In genomic region chr16:23606651-23607050, GRCm38 (mm10) we compare ENCODE assay signal across 18 mouse cellular contexts.
A peak's percentile ranks its signal among the peaks of the same experiment; 100 is the strongest.
DNase-seq lines count a peak whose midpoint lies in the region; ATAC-seq and TF ChIP-seq lines count a peak whose summit lies in the region.
"Had no signal": no experiment of that assay in that cellular context is flagged by ENCODE, and none has a peak within 500 bp of the region (broad histone marks: within the 10 kb centered on the region; RNA-seq: fewer than 3 reads in every experiment).

No protein-coding gene starts in this region.

- no peak for TF ChIP-seq POLR2A in liver, adult 2 months (IDR thresholded peaks at IDR 0.05; ENCODE audit: extremely low read depth, insufficient read depth, low read length)

- no peak overlapping the region for H3K4me2 ChIP-seq in liver, embryonic 12.5 days
- H3K4me2 ChIP-seq: embryonic facial prominence, embryonic 12.5 days; forebrain, embryonic 12.5 days had no signal

- DNase-seq in liver, adult 2 months (ENCODE audit: extremely low read depth, low read depth, low spot score): peak; percentile 84
- peak; percentile 57 for DNase-seq in fat pad, adult 2 months (ENCODE audit: extremely low read depth, low read depth, low spot score)
- no peak for DNase-seq in retina, embryonic 14.5 days (ENCODE audit: low spot score)
- no peak for DNase-seq in kidney, postnatal 25 days
- DNase-seq: adrenal gland, adult 8-10 months; adrenal gland, postnatal 14 days; cerebellum, adult 11-12 months; cerebellum, adult 2 months; cerebellum, adult 9-10 months; cerebellum, postnatal 10 days; cerebellum, postnatal 25 days had no signal

- peak overlapping the region; percentile 76 for H3K27ac ChIP-seq in liver, adult 2 months (replicated peaks; ENCODE audit: insufficient read depth, low read depth, low read length)
- H3K27ac ChIP-seq in liver, embryonic 12.5 days: no peak overlapping the region
- H3K27ac ChIP-seq: embryonic facial prominence, embryonic 10.5 days; embryonic facial prominence, embryonic 12.5 days; forebrain, embryonic 10.5 days; forebrain, embryonic 12.5 days had no signal

- no peak for TF ChIP-seq CTCF in liver, adult 2 months (IDR thresholded peaks at IDR 0.05; ENCODE audit: low read depth, low read length)

- no peaks in the 10 kb centered on the region for H3K27me3 ChIP-seq in liver, adult 2 months (ENCODE audit: control insufficient read depth, insufficient read depth, low read length)
- no peaks in the 10 kb centered on the region for H3K27me3 ChIP-seq in liver, embryonic 12.5 days (replicated peaks)
- H3K27me3 ChIP-seq: embryonic facial prominence, embryonic 12.5 days had no signal

- no peak for ATAC-seq in liver, embryonic 12.5 days
- ATAC-seq: forebrain, embryonic 14.5 days; forebrain, embryonic 16.5 days had no signal

- peaks cover 7% of the 10 kb centered on the region; the same call in 1 of the 2 replicates for H3K79me2 ChIP-seq in liver, adult 2 months (ENCODE audit: control insufficient read depth, insufficient read depth, low read length)

- 37% methylated on average over 7 of the region's 7 CpGs for WGBS in liver, adult 2 months
- 65% methylated on average over 7 of the region's 7 CpGs for WGBS in liver, embryonic 12.5 days (ENCODE audit: insufficient replicate concordance)

- H3K4me1 ChIP-seq in liver, adult 2 months (ENCODE audit: control insufficient read depth, insufficient read depth, low read length): peaks cover 16% of the 10 kb centered on the region
- H3K4me1 ChIP-seq in liver, embryonic 12.5 days: no peaks in the 10 kb centered on the region
- H3K4me1 ChIP-seq: embryonic facial prominence, embryonic 10.5 days; embryonic facial prominence, embryonic 12.5 days had no signal

- peaks cover 1% of the 10 kb centered on the region; the same call in 1 of the 2 replicates for H3K36me3 ChIP-seq in liver, adult 2 months (ENCODE audit: control insufficient read depth, insufficient read depth, low read length)
- no peaks in the 10 kb centered on the region for H3K36me3 ChIP-seq in liver, embryonic 12.5 days
- H3K36me3 ChIP-seq: embryonic facial prominence, embryonic 10.5 days; embryonic facial prominence, embryonic 12.5 days; forebrain, embryonic 10.5 days; forebrain, embryonic 12.5 days had no signal

- no peak overlapping the region for H3K9ac ChIP-seq in liver, adult 2 months (ENCODE audit: low read depth, low read length)
- no peak overlapping the region for H3K9ac ChIP-seq in liver, embryonic 12.5 days
- H3K9ac ChIP-seq: embryonic facial prominence, embryonic 12.5 days; forebrain, embryonic 12.5 days had no signal

- H3K4me3 ChIP-seq in liver, adult 2 months (ENCODE audit: insufficient read depth, low read depth, low read length): no peak overlapping the region
- H3K4me3 ChIP-seq in liver, embryonic 12.5 days: no peak overlapping the region
- H3K4me3 ChIP-seq: embryonic facial prominence, embryonic 10.5 days; embryonic facial prominence, embryonic 12.5 days; forebrain, embryonic 10.5 days; forebrain, embryonic 12.5 days had no signal

- no peaks in the 10 kb centered on the region for H3K9me3 ChIP-seq in liver, embryonic 12.5 days (replicated peaks)
- H3K9me3 ChIP-seq: embryonic facial prominence, embryonic 10.5 days; embryonic facial prominence, embryonic 12.5 days; forebrain, embryonic 10.5 days; forebrain, embryonic 12.5 days had no signal

Comparison
In these comparisons a context has a peak if more than half of its experiments do, and no peak if none do; other contexts are left out.
1. DNase-seq: peak in liver, adult 2 months (single experiment) and fat pad, adult 2 months (single experiment); none in retina, embryonic 14.5 days (single experiment) and kidney, postnatal 25 days (0 of 2).